Mouse (Mus musculus) embryo, embryonic 10.5 days (tissue): Measurements from ENCODE around the gene Pold1.

Experiments used
- DNase-seq: peaks from one replicate; pipeline ENCODE4 v3.0.0-alpha.2; 2015; ENCODE audit warnings: low spot score

Pold1 gene

DNA sequence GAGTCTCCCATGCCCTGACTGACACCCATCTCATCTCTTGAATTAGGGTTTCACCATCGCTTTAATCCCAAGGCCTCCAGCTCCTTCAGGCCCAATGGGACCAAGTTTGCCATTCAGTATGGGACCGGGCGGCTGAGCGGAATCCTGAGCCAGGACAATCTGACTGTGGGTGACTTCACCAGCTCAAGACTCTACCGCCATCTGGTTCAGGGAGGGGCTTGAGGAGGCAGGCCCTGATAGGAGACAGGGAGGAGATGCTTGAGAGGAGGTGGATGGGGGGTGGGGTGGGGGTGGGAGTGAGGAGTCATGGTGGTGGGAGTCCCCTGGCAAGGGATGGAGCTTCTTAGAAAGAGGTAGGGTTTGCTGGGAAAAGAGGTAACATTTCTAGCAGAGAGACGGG, 33.0 kb upstream of the Pold1 start:
- DNase-seq = no peak

GRCm38 (mm10) chr7:44576333-44576844, 27.7 kb upstream of the Pold1 start:
- no peak for DNase-seq

DNA sequence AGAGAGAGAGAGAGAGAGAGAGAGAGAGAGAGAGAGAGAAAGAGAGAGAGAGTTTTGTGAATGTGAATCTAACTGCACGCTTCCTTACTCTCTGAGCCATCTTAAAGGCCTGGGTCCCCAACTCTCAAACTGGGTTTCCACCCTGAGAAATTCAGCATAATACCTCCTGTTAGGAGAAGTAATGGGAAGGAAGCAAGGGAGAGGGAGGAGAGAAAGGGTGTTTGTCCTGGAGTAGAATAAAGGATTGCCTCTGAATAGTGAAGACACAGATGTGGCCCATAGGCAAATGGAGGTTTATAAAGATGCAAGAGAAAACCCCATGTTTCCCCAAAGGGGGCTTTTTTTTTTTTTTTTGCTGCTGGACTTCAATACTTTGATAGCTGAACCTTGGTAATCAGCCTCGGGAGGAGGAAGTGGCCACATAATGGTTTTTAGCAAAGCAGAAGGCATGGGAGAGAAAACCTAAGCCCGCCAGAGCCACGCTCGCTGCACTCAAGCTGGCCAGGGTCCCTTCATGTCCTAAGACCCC, 24.4 kb upstream of the Pold1 start:
- no peak for DNase-seq

GRCm38 (mm10) chr7:44572213-44572701, 23.6 kb upstream of the Pold1 start, which contains the start of gene Napsa:
Gene Napsa (plus strand): TSS chr7:44572380.
- DNase-seq = no peak

DNA sequence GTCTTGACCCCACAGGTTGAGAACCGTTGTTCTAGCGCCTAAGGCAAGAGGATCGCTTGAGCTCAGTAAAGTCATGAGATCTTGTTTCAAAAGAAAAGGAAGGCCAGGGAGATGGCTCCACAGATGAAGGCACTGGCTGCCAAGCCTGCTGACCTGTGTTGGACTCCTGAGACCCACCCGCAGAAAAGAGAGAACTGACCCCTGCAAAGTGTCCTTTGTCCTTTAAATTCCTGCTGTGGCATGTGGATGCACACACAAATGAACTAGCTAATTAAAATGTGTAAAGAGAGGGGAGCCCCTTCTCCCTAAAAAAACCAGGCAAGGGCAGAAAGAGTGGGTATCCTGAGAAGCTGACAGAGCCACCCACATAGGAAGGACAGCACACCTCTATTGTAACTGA, 23.2 kb upstream of the Pold1 start:
- DNase-seq = no peak

- DNase-seq = no peak
Observed at GRCm38 (mm10) chr7:44570989-44571388, 22.3 kb upstream of the Pold1 start.

GRCm38 (mm10) chr7:44568803-44569202, 20.2 kb upstream of the Pold1 start:
- no peak for DNase-seq

DNA sequence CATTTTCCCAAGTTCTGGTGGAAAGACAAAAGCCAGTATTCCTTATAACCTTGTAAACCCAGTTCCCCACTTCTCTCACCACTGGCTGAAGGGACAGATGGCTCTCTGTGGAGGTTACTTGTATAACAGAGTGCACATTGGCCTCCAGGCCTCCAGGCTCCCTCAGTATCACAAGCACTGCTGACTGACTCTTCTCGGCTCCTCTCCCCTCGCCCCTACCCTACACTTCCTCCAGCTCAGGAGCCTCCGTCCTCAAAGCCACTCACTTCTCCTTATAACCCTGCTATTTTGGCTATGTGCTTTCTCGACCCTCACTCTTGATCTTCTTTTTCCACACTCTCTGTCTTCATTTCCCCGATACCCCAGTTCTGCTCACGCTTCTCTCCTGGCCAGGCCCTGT, 16.8 kb upstream of the Pold1 start:
- no peak for DNase-seq

DNA sequence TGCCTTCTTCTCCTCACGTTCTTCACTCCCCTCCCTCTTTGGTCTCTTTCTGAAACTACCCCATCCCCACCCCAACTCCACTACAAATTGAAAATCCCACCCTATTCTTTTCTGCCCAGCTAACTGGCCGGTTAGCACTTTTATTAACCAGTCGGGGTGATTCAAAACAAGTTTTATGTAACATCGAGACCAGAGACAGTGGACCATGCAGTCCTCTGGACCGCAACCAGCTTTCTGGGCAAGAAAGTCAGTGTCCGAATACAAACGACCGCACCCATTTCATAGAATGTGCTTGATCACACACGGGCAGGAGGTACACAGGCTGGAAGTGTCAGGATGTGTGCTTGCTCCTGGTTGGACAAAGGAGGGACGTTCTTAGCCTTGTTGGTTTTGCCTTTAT, 15.8 kb upstream of the Pold1 start:
- DNase-seq = no peak

GRCm38 (mm10) chr7:44563284-44563683, 14.6 kb upstream of the Pold1 start:
- no peak for DNase-seq

- peak; percentile 93 for DNase-seq
Observed at GRCm38 (mm10) chr7:44560435-44561400, 12.1 kb upstream of the Pold1 start.

DNA sequence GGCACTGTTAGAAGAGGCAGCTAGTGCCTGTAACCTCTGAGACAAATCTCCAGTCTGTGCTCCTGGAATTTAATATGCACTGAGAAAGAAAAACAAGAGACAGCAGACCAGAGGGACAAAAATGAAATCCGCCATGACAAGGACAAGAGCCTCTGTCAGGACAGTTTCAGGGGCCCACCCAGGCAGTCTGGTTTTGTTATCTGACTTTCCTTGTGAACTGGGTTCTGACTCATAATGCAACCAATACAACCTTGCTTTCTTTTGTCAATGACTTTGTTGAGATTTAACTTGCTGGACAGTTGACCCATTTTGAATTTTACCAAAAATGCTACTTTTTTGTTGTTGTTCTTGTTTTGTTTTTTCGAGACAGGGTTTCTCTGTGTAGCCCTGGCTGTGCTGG, 9.0 kb upstream of the Pold1 start:
- no peak for DNase-seq

- DNase-seq = peak; percentile 98
Observed at GRCm38 (mm10) chr7:44553826-44554225, 5.2 kb upstream of the Pold1 start, which contains the start of gene Nr1h2. Gene Nr1h2 (minus strand): TSS chr7:44553951.

- peak; percentile 96 for DNase-seq
Observed at GRCm38 (mm10) chr7:44553196-44553764, 4.6 kb upstream of the Pold1 start.

GRCm38 (mm10) chr7:44552141-44552908, 3.7 kb upstream of the Pold1 start:
- DNase-seq = no peak

GRCm38 (mm10) chr7:44551731-44552130, 3.1 kb upstream of the Pold1 start:
- DNase-seq = no peak

DNA sequence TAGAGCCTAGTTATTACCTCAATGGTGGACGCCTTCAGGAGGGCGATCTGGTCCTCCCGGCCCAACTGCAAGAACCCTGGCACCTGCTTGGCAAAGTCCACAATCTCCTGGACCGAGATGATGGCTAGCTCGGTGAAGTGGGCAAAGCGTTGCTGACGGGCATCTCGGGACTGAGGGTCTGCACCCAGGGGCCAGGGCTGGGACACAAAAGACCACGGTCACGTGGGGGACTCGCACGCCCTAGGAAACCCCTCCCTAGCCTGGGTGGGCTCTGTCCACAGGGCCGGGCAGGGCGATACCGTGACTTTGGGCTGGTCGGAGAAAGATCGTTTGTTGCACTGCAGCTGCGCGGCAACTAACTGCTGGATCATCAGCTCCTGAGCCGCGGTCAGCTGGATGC, 2.7 kb upstream of the Pold1 start:
- DNase-seq = no peak

DNA sequence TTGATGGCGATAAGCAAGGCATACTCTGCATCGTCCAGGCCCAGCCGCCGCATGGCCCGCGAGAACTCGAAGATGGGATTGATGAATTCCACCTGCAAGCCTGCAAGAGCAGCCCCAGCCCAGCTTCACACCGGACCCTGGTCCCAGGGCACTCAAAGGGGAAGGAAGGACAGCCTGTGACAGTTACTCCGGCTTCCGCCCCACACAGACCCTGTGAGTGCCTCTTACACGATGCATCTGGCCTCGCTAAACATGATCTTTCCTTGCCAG, 1.7 kb upstream of the Pold1 start:
- no peak for DNase-seq

DNA sequence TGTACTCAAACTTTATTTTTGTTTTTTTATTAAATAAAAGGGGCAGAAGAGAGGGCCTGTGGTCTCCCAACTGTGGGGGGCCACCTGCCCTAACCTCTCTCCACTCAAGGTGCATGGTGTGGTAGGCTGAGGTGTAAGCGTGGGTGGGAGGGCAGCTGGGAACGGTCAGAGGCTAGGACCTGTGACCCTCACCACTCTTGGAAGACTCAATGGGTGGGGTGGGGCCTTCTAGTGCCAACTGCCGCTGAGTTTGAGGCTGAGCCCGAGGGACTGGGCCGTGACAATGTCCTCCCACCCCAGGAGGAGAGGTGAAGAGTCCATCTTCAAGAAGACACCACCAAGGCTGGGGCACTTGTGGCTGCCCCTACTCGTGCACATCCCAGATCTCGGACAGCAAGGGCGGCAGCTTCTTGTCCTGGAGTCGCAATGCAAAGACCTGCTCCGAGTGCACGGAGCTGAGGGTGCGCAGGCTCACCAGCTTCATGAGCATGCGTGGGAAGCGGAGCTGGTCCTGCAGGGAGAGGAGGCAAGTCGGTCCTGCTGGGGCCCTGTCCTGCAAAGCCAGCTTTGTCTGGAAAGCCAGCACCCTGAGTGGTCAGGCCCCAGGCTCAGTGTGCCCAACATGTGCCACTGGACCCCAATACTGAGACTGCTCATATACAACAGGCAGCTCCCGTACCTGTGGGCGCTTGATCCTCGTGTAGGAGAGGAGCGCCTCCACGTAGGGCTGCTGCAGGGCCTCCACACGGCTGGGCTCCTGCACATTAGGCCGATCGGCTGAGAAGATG, 1.2 kb upstream of the Pold1 start:
- DNase-seq = no peak

DNA sequence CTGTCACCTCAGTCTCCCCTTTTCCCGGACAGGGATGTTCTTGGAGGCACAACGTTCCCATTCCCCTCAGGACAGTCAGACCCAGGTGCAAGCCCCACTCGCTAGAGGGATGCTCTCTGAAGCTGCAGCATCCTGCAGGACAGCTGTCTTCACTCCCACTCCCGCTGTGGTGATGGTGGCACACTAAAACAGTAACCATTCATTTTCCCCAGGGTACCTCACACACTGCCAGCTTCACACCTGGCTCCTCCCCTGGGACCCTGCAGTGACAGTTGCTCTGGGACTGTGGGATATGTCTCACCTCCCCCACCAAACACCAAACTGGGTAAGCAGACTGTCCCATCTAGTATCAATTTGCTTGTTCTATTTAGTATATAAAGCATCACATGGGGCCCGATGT, 924 bp downstream of the Pold1 start:
- peak; percentile 24 for DNase-seq

DNA sequence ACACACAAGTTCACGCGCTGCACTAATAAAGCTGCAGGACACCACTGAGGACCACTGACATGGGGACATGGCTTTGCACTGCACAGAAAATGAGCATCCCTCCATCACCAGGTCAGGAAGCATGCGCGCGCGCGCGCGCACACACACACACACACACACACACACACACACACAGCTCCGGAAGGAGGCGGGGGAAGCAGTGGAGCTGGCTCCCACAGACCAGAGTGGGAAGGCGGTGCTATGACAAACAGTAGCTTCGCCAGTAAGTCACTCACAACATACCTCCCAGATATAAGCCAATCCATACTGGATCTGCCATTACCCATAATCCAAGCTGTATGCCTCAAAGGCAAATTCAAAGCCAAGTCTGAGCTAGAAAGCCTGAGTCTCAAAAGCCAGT, 1.6 kb downstream of the Pold1 start:
- no peak for DNase-seq
